Mouse (Mus musculus): ENCODE results near the gene Foxc2.

Gene Foxc2

GRCm38 (mm10) chr8:121148573-121149083, 32.7 kb downstream of the Foxc2 start:
- no peak for DNase-seq (ENCODE audit: low spot score)

GRCm38 (mm10) chr8:121152394-121152793, 36.4 kb downstream of the Foxc2 start:
- DNase-seq (ENCODE audit: low spot score), result no peak

GRCm38 (mm10) chr8:121156990-121157491, 41.1 kb downstream of the Foxc2 start:
- no peak for DNase-seq (ENCODE audit: low spot score)

GRCm38 (mm10) chr8:121158812-121159211, 42.8 kb downstream of the Foxc2 start:
- no peak for DNase-seq (ENCODE audit: low spot score)

GRCm38 (mm10) chr8:121161437-121161836, 45.5 kb downstream of the Foxc2 start:
- DNase-seq (ENCODE audit: low spot score), result no peak

- no peak for DNase-seq (ENCODE audit: low spot score)
These were observed 46.4 kb downstream of the Foxc2 start for GRCm38 (mm10) chr8:121162413-121162812.

GRCm38 (mm10) chr8:121162906-121163695, 47.1 kb downstream of the Foxc2 start:
- DNase-seq (ENCODE audit: low spot score), result no peak

GRCm38 (mm10) chr8:121164017-121164469, 48.1 kb downstream of the Foxc2 start:
- peak; percentile 46 for DNase-seq (ENCODE audit: low spot score)

- no peak for DNase-seq (ENCODE audit: low spot score)
These were observed 52.1 kb downstream of the Foxc2 start for GRCm38 (mm10) chr8:121168033-121168432.
